Mouse (Mus musculus): Measurements from ENCODE around the gene Zscan29.

- TF ChIP-seq POLR2A (IDR thresholded peaks at IDR 0.05; ENCODE audit: control insufficient read depth in 1 of 2, insufficient read depth in 1 of 2, low read depth in 1 of 2, low read length in 2 of 2, poor library complexity in 1 of 2), result no peak
- no peak for TF ChIP-seq EP300 (IDR thresholded peaks at IDR 0.05; ENCODE audit: low read depth in 1 of 2, low read length in 2 of 2)
- no peak for TF ChIP-seq MAZ (IDR thresholded peaks at IDR 0.05; ENCODE audit: low read depth, low read length)
- no peak for TF ChIP-seq MAX (IDR thresholded peaks at IDR 0.05; ENCODE audit: low read length)
- TF ChIP-seq CTCF (IDR thresholded peaks at IDR 0.05 in 2 of 3, conservative IDR thresholded peaks at IDR 0.05 in 1 of 3; ENCODE audit: control insufficient read depth in 1 of 3, insufficient read depth in 1 of 3, low read depth in 2 of 3, low read length in 3 of 3, poor library complexity in 1 of 3, severe bottlenecking in 1 of 3), result no peak
- no peak for TF ChIP-seq UBTF (IDR thresholded peaks at IDR 0.05; ENCODE audit: borderline replicate concordance, insufficient read depth, low read depth, low read length)
- TF ChIP-seq ETS1 (IDR thresholded peaks at IDR 0.05; ENCODE audit: low read depth, low read length), result no peak
- no peak for TF ChIP-seq TAL1 (IDR thresholded peaks at IDR 0.05; ENCODE audit: low read length)
- no peak for TF ChIP-seq MEF2A (IDR thresholded peaks at IDR 0.05; ENCODE audit: extremely low read depth, insufficient replicate concordance, low read depth, low read length, poor library complexity, severe bottlenecking)
- no peak for TF ChIP-seq E2F4 (IDR thresholded peaks at IDR 0.05; ENCODE audit: borderline replicate concordance, low read depth, low read length)
- no peak for TF ChIP-seq SMC3 (IDR thresholded peaks at IDR 0.05; ENCODE audit: low read depth, low read length)
- TF ChIP-seq TBP (IDR thresholded peaks at IDR 0.05; ENCODE audit: low read depth, low read length), result no peak
Measured at GRCm38 (mm10) chr2:121219177-121219576, 48.3 kb upstream of the Zscan29 start.
